Mouse (Mus musculus) embryonic facial prominence, embryonic 10.5 days (tissue): ENCODE measurements around the gene Evx1. TPM values are rescaled to one million over a fixed set of nuclear protein-coding genes. Genes with fewer than 3 reads are reported as not detected.

Experiments
- polyA plus RNA-seq: library from polyadenylated mRNA; unstranded; fragments of >200 nt; fragmentation: Nextera tagmentation; extraction: Ambion mirVana; gene quantifications from 2 replicates; pipeline ENCODE4 v1.2.1, GENCODE M21; 2016

Gene Evx1
- polyA plus RNA-seq, 1 experiment from 2014 or later, result 0.19 TPM

Other genes with a start within 250 kb of the Evx1 start
- 0.57 and 0.62 TPM in 2 replicates for gene Hoxa1, start 155.2 kb upstream of the Evx1 start, polyA plus RNA-seq
- 8.7 and 16.7 TPM in 2 replicates for gene Hoxa2, start 148.7 kb upstream of the Evx1 start, polyA plus RNA-seq
- 0.12 and 0.64 TPM in 2 replicates for gene 5730596B20Rik, start 136.0 kb upstream of the Evx1 start, polyA plus RNA-seq
- 0.09 TPM in 1 of 2 replicates, not detected in the other for gene Hoxa4, start 121.7 kb upstream of the Evx1 start, polyA plus RNA-seq
- gene Hoxa5, start 108.9 kb upstream of the Evx1 start, polyA plus RNA-seq, result 0.23 TPM in 1 of 2 replicates, not detected in the other
- gene Hoxa6, start 104.8 kb upstream of the Evx1 start, polyA plus RNA-seq, result not detected in 2 replicates
- 0.66 and 2.2 TPM in 2 replicates for gene Hoxa3, start 100.2 kb upstream of the Evx1 start, polyA plus RNA-seq
- gene Gm28308, start 100.2 kb upstream of the Evx1 start, polyA plus RNA-seq, result not detected in 2 replicates
- 0.15 TPM in 1 of 2 replicates, not detected in the other for gene Hoxa7, start 91.6 kb upstream of the Evx1 start, polyA plus RNA-seq
- not detected in 2 replicates for gene Hoxa9, start 82.4 kb upstream of the Evx1 start, polyA plus RNA-seq
- gene Hoxa10, start 72.6 kb upstream of the Evx1 start, polyA plus RNA-seq, result not detected in 2 replicates
- gene Hoxa11, start 67.7 kb upstream of the Evx1 start, polyA plus RNA-seq, result not detected in 2 replicates
- not detected in 2 replicates for gene Hoxa13, start 52.6 kb upstream of the Evx1 start, polyA plus RNA-seq